Mouse (Mus musculus): ENCODE measurements around the gene Mr1.

DNA sequence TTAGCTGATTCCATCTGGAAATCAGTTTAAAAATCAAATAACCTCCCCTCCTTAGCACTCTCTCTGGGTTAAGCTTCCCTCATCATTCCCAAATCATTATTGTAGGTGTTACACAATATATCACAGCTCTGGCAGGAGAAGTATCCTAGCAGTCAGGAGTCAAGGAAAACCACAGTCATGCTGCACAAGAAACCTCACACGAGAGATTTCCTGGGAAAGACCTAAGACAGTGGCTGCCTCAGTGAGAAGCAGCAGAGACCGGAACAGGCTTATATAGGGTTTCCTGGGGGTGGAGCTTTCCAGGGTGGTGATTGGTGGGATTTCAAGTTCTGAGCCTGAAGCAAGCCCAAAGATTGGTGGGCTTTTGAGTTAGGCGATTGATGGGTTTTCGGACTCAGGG lies 58.6 kb downstream of the Mr1 start:
- TF ChIP-seq CTCF (IDR thresholded peaks at IDR 0.05; ENCODE audit: extremely low read depth, insufficient read depth, low read length) = no peak
- TF ChIP-seq POLR2A (IDR thresholded peaks at IDR 0.05; ENCODE audit: extremely low read depth, insufficient read depth, low read length) = no peak

All from cortical plate, adult 2 months (tissue).